Mouse (Mus musculus) kidney, postnatal 14 days (tissue): ENCODE measurements at regions not wholly inside any gene's neighbourhood (a gene's known extent, or its start where the extent isn't known, plus 50 kb on each side); places are given as distances from the start of the nearest gene placed in this dataset.

Experiments
- DNase-seq: peaks from one replicate; pipeline ENCODE4 v3.0.0; 2022; ENCODE audit warnings: mixed read lengths

DNA sequence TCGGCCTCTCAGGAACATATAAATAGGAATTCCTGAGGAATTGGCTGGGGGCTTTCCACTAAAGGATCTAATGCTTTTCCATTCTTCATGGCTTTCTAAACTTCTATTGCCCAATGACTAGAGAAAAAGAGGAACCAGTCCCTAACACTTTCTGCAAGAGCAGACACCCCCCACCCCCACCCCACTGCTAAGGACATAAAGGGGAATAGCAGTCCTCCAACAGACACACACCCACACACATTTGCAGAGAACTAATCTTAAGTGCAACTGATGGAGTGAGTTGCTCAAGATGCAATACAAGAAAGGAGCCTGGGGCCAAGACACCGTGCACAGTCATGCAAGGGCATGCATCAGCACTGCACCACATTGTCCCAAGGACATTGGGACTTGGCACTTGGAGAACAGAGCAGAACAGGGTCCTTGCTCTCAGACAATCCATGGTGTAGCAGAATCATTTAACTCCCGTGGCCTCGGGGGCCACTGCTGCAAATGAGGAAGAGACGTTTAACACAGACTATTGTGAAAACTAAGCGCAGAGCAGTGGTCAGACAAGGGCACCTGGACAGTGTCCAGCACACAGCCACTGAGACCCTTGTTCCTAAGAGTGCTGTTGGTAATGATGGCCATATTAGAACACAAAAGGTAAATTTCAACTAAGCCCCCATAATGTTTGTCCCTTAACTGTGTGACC lies 161.1 kb downstream of the Xpnpep1 start:
- DNase-seq = no peak

DNA sequence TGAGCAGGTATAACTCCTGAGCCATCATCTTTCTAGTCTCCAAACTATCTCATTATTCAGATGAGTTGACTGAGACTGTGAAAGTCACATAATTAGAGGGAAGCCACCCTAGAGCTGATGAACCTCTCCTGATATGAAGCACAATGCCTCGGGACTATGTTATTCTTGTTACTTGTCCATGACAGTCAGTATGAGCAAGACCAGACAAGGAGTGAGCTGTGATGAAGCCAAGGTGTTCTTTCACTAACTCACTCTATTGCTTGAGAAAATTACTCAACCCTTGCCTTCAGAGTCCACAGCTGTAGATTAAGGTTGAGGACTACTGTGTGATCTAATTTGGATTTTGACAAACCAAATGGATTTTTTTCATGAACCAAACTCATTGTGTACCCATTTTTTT lies 173.4 kb downstream of the Xpnpep1 start:
- DNase-seq = no peak

DNA sequence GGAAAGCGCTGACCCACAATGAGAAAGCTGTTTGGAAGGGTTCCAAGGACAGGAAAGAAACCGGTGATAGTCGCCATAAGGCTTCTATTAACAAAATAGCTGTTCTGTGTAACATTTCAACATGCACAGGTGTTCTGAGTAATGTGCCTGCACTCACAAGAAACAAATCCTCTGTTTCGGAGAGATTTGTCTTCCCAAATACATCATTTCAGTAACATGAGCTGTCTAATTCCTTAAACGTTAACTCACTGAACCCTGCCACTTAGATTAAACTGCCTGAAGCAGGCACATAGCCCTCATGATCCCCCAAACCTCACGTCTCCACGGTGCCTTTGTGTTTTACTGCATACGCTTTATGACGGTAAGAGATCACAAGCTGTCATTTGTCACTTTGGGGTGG lies 178.4 kb downstream of the Xpnpep1 start:
- no peak for DNase-seq

DNA sequence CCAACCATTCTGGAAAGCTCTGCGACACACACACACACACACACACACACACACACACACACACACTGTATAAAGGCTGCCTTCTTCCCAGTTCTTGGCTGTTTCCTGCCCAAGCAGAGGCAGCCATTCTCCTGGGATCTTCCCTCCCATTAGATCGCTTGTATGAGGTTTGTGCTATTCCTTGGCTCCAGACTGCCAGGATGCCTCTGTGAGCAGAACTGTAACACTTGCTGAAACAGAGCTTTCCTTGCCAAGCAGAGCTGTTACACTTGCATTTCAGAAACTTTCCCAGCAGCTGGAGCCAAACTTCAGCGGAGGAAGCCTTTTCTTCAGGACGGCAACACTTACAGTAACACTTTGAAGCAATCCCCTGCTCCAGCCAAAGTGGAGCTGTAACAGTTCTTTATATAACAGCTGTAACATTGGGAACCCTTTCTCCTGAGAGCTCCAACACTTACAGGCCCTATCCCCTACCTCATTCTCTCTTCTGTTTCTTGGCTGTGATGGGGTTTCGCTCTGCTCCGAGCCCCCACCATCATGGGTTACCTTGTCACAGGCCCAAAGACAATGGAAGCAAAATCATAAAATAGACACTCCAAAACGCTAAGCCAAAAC lies 185.8 kb downstream of the Xpnpep1 start:
- peak; percentile 2 for DNase-seq

- no peak for DNase-seq
These were observed 223.8 kb downstream of the Xpnpep1 start for GRCm38 (mm10) chr19:52816202-52816601.

- no peak for DNase-seq
These were observed 228.0 kb downstream of the Xpnpep1 start for GRCm38 (mm10) chr19:52812046-52812445.

DNA sequence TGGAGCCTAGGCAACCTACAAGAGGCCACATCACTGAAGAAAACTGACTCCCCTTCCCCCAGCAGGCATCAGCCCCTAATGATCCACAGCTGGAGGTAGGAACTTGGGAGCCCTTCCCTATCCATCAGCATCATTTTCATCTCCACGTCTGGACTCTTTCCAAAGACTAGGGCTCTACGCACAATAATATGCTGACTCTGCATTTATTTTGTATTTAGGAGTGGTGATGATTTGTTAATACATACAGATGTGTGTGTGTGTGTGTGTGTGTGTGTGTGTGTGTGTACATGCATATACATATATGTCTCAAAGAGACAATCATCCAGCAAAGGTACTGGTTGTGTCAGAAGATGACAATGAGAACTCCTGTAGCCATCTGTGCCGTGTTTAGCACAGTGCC lies 251.2 kb downstream of the Xpnpep1 start:
- DNase-seq = no peak

GRCm38 (mm10) chr19:52768761-52769388 lies 271.1 kb downstream of the Xpnpep1 start:
- no peak for DNase-seq

- no peak for DNase-seq
These were observed 271.9 kb downstream of the Xpnpep1 start for GRCm38 (mm10) chr19:52768117-52768516.

DNA sequence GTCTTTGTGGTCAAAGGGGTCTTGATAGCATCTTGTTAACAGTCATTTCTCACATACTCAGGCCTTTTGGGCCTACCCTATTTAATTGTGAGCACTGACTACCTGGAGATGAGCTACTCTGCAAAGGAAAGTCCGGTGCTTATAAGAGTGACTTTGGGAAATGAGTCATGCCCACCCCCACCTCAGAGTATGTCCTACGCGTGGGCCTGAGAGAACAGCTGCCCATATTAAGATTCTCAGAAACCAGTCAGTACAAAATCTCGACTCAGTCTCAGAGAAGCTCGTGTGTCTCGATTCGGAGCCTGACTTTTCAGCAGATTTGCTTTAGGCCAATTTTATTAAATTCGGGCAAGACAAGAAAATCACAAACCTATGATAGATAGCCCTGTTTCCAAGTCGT lies 301.1 kb downstream of the Xpnpep1 start:
- DNase-seq = no peak

GRCm38 (mm10) chr19:52721776-52722175 lies 318.2 kb downstream of the Xpnpep1 start:
- DNase-seq = no peak

- no peak for DNase-seq
These were observed 324.7 kb downstream of the Xpnpep1 start for GRCm38 (mm10) chr19:52715359-52715758.

GRCm38 (mm10) chr19:52707679-52708078 lies 332.3 kb downstream of the Xpnpep1 start:
- DNase-seq = no peak

GRCm38 (mm10) chr19:52661009-52661408 lies 379.0 kb downstream of the Xpnpep1 start:
- no peak for DNase-seq

- DNase-seq = no peak
These were observed 383.3 kb downstream of the Ins1 start for GRCm38 (mm10) chr19:52647066-52648046.

DNA sequence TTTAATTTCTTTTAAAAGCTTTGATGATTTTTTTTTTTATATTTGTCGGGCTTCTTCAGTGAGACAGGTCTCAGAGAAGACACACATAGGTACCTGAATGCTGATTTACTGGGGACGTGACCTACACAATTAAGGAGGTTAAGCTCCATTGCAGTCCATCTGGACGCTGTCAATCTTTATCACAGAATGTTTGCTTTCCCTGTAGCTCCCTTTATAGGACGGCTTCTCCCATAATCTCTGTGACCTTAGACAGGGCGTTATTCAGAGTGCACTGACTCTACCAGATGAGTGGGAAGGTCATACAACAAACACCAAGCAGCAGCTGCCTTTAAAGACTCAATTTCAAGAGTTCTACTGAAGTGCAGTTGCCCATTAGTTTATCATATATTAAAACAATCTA lies 376.1 kb downstream of the Ins1 start:
- no peak for DNase-seq

DNA sequence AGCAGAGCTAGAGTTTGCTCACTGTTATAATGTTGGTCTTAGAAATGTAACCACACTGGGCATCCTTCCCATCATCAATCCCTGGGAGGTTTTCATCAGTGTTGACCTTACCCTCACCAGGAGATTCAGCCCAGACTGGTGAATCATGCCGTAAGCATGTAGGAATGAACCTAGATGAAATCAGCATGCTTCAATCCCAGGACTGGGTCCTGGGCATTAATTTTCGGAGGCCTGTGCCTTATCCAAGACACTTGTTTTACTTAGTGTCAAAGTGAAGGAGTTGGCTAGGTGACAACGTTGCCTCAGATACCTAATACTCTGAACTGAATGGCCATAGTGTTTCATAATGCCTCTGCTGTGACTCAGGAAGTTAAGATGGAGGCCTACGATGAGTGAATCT lies 368.4 kb downstream of the Ins1 start:
- DNase-seq = no peak

DNA sequence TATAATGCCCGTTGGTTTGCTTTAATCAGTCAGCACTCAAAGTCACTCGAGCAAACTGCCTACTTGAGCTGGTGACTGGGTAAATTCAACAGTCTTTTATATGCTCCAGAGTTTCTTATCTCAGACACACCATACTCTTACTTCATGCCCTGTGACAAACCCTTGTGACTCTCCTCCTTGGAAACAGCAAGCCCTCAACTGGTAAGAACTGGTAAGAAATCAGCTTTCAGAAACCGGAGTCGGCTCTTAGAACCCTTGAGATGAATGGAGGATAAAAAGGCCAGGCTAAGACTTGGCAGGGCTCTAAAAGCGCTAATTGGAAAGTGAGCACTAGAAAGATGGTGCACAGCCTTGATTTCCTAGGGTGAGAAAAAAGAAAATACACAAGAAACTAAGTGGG lies 360.2 kb downstream of the Ins1 start:
- no peak for DNase-seq

GRCm38 (mm10) chr19:52623496-52623895 lies 359.4 kb downstream of the Ins1 start:
- DNase-seq = peak; percentile 4

DNA sequence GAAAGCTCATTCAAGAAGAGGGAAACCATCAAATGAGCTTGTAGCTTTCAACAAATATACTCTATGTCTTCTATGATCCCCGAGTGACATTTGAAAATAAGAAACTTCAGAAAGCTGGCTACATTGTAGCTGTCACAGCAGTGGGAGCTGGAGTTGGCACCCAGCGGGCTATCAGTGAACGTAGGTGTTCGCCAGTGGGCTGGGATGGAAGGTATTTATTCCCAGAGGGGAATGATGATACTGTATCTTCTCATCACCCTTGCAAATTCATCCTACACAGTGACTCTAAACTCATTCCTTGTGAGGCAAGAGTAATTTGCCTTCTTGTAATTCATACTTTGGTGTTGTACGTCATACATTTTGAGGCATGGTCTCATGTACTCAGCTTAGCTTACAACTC lies 349.3 kb downstream of the Ins1 start:
- no peak for DNase-seq

DNA sequence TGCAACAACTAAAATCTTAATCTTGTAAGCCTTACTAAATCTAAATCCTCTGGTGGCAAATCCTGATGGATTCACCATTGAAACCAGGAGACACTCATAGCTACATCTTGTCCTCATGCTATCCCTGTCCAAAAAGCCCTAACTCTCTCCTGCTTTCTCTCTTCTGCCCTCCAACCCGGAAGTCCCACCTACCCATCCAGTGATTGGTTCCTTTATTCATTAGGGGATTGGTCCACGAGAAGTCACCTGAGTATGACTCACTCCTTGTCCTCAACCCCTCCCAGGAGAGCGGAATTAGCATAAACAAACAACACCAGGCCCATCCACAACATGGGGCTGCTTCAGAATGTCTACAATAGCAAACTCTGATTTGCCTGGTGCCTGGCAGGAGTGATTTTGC lies 342.8 kb downstream of the Ins1 start:
- DNase-seq = no peak

DNA sequence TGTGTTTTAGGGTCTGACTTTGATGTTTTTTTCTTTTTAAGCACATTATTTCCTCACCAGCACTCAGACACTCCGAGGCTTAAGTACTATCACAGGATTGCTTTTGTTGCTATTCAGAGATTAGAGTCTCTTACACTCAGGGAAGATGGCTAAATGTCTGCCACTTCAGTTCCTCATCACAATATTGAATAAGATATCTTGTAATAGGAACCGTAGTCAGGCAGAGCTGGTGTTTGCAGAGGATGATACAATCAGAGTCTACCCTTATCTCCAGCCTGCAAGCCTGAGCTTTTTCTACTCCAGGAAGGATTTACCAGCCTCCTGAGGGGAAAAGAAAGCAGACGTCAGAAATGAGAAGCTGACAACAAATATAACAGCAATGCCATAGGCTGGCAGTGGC lies 336.3 kb downstream of the Ins1 start:
- no peak for DNase-seq

DNA sequence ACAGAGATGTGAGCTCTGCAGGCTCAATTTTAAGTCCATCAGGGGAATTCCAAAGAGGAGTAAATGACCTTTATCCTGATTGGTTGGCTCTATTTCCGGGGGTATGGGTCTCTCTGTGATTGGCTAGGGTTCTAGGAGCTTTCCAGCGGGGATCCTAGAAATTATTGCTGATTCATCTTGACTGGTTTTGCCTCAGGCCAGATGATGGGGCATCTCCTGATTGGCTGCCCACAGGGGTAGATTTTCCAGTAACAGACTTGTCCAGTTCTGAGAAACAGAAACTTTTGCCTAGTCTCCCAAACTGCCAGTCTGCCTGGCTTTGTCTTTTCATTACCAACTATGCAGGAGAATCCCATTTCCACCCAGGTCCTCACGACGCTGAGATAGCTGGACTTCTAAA lies 301.3 kb downstream of the Ins1 start:
- DNase-seq = no peak
